Mouse (Mus musculus) left cerebral cortex, adult 2 months (tissue): ENCODE data around the gene Tmem108. TPM values are rescaled to one million over a fixed set of nuclear protein-coding genes. Genes with fewer than 3 reads are reported as not detected.

Experiments
- DNase-seq, 2 experiments: peaks; one replicate each; pipeline ENCODE4 v3.0.0; 2021 to 2022; ENCODE audit warnings: low spot score in 2 of 2, mixed read lengths in 1 of 2; ENCODE audit errors: extremely low spot score in 1 of 2
- H3K27ac ChIP-seq: fragments of 200-600 bp; 2 replicates; pipeline ENCODE4 v1.8.1; 2022
- H3K4me3 ChIP-seq: fragments of 200-600 bp; 2 replicates; pipeline ENCODE4 v1.8.1; 2022
- CTCF ChIP-seq: fragments of 200-600 bp; IDR thresholded peaks from 2 replicates; pipeline ENCODE4 v1.8.1; 2022; ENCODE audit warnings: antibody characterized with exemption, mild to moderate bottlenecking, moderate library complexity
- intact Hi-C: fragments of 180-260 bp; cut with DNase I; formaldehyde crosslinking; loops from one replicate; pipeline ENCODE4 v1.15.1; 2025
- total RNA-seq, 2 experiments: library from RNA; stranded (reverse); gene quantifications; 2 replicates each; pipeline ENCODE4 v1.2.3; 2021

The Tmem108 gene
- total RNA-seq, 2 experiments from 2014 or later: 30.3 to 31.1 TPM

DNA sequence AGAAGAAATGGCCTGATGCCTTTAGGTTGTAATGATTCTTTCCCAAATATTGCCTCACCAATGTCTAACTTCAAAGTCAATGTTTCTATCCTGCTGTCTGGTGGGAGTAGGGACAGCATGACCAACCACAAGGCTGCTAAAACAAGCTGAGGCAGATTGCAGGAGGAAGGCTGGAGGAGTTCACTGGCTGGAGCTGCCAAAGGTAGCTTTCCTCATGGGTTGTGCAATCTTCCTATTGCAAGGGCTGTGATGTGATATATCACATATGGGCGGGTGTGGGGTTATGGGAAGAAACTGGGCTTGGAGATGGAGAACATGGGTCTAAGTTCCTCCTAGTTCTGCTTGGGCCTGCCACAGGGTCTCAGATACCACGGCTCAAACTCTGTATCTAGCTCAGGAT lies 163.8 kb downstream of the Tmem108 start:
- intact Hi-C loops: loop anchor here (1.0 to 5.0 kb wide), 2 partner anchors 49 to 96 kb away; no protein-coding TSS in a partner anchor
- DNase-seq: peak in 1 of 2 experiments; percentile 39
- peak overlapping the region; percentile 78; the same call in 1 of the 2 replicates for H3K27ac ChIP-seq
- no peak overlapping the region for H3K4me3 ChIP-seq
- no peak for TF ChIP-seq CTCF

DNA sequence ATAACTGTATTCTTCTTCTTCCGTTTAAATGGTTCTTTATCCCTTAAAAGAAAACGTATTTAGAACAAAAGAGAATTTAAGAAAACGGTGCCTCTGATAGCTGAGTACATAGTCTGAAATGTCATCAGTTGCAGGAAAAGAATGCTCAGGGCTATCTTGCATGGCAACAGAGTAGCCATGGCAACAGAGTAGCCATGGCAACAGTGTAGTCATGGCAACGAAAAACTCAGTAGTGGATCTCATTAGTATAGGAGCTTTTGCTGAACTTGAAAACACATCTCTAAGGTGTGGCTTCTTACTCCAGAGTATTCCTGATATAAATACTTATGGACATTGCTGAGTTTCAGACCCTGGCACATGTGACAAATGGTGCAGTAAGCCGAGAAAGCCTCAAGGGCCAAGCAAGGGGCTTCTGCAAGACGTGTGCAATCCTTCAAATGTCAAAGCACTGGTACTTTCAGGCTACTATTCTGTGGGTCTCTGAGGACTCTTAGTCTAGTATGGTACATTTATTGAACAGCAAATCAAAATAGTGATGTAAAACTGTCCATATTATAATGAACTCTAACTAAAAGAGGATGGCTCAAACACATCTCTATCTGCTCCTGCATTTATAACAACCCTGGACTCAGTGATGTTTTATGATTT lies 166.3 kb downstream of the Tmem108 start:
- DNase-seq: peak; percentile 65 to 70
- H3K27ac ChIP-seq: peak overlapping the region; percentile 63; the same call in 1 of the 2 replicates
- intact Hi-C loops: loop anchor here (5.0 kb wide), 1 partner anchor 93 kb away; no protein-coding TSS in a partner anchor
- H3K4me3 ChIP-seq: no peak overlapping the region
- no peak for TF ChIP-seq CTCF

DNA sequence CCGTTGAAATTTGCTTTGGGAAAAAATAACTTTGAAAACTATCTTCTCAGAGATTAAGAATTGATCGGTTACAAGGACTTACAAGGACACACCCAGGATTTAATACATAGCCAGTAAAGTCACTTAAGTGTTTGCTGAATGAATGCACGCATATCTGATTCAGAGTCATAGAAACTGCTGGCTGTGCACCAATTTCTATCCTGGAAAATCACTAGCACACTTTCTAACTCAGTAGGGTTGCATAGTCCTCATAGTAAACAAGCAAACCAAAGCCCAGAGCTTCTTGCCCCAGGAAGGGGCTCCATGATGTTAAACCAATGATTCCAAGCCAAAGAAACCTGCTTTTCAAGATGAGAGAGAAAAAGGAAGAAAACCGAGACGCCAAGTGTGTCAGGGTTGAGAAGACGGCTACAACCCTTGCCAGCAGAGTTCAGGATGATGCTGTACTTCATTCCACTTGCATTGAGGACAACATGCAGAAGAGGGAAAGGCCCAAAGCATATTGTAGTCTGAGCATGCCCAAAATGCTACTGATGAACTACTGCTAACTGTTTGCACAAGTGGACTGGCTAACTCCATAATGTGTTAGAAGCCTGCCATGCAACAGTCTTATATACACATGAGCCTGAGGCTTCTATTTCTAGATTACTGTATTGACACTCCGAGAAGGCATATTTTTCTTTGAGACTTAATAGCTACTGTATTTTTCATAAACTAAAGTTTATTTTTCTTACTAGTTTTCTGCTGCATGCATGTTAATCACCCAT lies 167.0 kb downstream of the Tmem108 start:
- DNase-seq: no peak
- peak overlapping the region; percentile 63; the same call in 1 of the 2 replicates for H3K27ac ChIP-seq
- intact Hi-C loops: loop anchor here (5.0 kb wide), 1 partner anchor 92 kb away; no protein-coding TSS in a partner anchor
- H3K4me3 ChIP-seq: no peak overlapping the region
- no peak for TF ChIP-seq CTCF

DNA sequence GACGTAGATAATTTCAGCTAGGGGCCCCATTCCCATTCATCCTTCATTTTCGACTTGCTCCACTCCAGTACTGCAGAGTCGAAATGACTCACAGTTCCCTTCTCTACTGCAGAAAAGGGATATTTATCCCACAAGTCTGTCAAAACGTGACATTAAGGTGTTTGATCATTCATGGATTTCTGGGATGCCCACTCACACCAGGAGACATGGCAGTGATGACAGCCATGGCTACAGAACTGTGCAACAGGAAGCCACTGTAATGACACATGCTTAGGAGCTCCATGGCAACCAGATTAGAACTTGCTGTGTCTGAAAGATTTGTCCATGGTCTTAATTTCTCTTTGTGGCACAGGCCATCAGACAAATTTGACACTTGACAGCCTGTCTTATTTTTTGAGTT lies 168.6 kb downstream of the Tmem108 start:
- no peak overlapping the region for H3K4me3 ChIP-seq
- no peak for TF ChIP-seq CTCF
- H3K27ac ChIP-seq: peak overlapping the region; percentile 63
- intact Hi-C loops: no loop called here
- DNase-seq: no peak

DNA sequence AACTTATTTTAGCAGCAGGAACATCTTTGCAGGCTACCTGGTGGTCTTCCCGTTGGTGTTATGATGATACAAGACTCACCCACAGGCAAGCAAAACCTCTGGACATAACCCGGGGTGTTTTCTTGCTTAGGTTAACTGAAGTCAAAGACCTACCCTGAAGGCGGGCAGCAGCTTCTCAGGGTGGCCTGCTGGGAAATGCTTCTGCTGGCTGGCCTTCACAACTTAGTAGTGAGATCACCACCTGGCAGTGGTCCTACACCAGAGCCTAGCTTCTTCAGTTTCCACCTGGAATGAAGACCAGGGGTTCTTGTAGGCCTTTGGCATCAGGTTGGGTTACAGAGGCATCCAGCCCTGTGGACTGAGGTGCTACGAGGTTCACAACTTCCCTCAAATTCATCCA lies 169.7 kb downstream of the Tmem108 start:
- Histone ChIP-seq H3K4me3 (no peak overlapping the region), H3K27ac (peak overlapping the region; percentile 63; the same call in 1 of the 2 replicates)
- intact Hi-C loops: no loop called here
- no peak for DNase-seq
- TF ChIP-seq CTCF: no peak

DNA sequence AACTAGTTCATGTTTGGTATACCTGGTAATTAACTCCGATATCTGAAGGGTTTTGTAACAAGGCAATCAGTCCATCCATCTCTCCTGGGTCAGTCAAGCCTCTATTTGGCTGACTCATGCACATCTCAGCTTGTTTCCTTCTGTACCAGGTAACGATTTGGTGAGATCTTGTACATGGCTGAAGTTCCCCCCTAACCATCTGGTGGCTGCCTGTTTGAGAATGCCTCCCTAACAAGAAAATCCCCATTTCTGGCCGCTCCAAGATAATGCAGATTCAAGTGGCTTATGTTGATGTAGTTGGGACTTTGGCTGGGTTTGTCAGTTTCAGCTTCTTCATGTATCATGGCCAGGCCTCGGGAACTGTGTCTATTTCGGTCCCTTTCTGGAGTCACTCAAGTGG lies 170.8 kb downstream of the Tmem108 start:
- TF ChIP-seq CTCF: no peak
- intact Hi-C loops: no loop called here
- DNase-seq: no peak
- H3K27ac ChIP-seq: no peak overlapping the region
- H3K4me3 ChIP-seq: no peak overlapping the region

DNA sequence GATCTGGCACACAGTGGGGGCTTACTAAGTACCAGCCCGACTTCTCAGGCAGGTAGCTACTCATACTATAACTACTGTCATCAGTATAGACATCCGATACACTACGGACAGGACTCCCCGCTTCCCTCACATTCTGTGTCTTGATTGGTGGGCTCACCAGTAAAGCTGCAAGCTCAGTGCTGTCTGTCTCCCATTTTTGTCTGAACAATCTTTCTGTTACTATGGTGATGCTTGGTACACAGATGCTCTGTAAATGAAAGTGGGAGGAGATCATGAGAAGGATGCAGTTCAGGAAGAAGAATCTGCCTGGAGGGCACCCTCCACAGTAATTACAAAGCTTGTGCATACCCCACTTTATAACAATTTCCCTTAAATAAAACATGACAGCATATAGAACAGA lies 176.8 kb downstream of the Tmem108 start:
- no peak for DNase-seq
- no peak for TF ChIP-seq CTCF
- Histone ChIP-seq H3K4me3 (no peak overlapping the region), H3K27ac (no peak overlapping the region)
- intact Hi-C loops: no loop called here

DNA sequence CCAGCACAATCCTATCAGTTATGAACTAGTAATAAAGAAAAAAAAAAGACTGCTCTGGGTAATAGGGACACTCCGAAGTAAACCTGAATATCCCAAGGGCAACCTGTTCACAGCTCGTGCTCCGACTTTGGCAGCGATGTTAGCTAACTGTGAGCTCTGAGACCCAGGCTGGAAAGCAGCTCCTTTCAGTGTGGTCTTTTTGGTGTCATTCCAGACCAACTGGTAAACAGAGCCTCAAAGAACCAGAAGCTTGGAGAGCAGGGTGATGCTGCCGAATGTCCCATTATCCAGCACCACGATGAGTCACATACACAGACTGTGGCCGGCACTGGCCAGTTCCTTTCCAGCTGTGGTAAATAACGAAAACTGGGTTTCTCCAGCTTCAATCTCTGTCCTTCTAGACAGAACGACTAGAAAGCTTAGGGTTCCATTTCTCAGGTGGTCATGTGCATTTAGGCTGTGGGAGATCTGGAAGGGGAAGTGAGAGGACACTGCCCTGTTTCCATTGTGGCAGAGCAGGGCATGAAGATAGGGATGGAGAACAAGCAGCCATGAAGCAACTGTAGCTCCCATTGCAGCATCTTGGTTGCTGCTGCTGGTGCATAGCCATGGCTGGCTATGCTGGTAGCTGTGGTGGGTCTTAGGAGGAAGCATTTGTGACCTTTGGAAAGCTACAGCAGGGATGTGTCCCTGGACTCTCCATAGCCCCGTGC lies 179.2 kb downstream of the Tmem108 start:
- Histone ChIP-seq H3K4me3 (no peak overlapping the region), H3K27ac (no peak overlapping the region)
- no peak for TF ChIP-seq CTCF
- intact Hi-C loops: no loop called here
- no peak for DNase-seq

DNA sequence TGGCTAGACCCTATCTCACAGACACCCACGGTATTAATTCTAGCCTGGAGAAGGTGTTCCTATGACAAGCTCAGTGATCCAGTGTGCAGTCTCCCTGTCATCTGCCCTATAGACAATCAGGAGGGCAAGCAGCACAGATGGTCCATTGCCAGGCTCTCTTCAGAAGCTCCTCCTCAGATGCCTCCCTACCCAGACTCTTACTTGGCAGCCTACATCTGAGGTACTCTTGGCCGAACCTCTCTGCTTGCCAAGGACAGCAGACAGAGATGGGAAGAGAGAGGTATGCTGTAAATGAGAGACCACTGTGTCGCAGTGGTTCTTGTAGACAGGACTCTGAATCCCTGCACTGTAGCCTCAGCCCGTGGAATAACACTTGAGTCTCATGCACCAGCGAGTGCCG lies 181.0 kb downstream of the Tmem108 start:
- no peak for DNase-seq
- intact Hi-C loops: no loop called here
- no peak for TF ChIP-seq CTCF
- Histone ChIP-seq H3K27ac (no peak overlapping the region), H3K4me3 (no peak overlapping the region)

DNA sequence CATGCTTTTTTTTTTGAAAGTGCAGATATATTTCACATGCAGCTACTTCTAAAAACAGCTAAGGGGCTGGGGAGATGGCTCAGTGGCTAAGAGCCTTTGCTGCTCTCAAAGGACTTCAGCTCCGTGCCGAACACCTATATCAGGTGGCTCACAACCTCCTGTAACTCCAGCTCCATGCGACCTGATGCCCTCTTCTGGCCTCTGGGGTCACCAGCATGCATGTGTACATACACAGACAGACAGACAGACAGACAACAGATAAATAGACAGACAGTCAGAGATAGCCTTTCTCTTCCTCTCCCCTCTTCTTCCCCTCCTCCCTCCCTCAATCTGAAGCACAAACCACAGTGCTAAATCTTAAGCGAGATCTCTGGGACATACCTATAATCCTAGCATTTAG lies 181.5 kb downstream of the Tmem108 start:
- no peak for DNase-seq
- no peak overlapping the region for H3K27ac ChIP-seq
- H3K4me3 ChIP-seq: no peak overlapping the region
- intact Hi-C loops: no loop called here
- no peak for TF ChIP-seq CTCF

DNA sequence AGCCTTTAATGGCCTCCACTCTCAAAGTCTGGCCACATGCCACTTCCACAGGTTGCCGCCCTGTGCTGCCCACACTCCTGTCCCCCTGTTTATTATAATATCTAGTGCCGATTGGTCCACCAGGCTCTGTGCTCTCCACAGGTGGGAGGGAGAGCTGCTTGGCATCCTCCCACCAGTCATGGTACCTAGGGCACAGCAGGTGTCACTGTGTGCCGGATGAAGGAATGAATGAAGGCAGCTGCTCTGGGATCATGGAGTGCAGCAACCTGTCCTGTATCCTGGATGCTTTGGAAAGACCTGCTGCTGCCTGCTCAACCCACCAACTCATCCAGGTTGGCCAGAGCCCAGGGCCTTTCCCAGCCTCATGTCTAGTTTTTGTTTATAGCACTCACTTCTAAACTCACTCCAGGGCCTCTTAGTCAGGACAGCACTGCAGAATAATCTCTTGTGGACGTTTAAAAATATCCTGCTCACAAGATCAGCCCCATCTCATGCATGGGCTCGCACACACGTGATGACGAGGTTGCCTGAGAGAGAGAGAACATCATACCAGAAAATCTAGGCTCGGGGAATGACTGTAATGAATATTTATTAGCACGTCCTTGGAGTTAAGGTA lies 182.1 kb downstream of the Tmem108 start:
- no peak for DNase-seq
- intact Hi-C loops: no loop called here
- TF ChIP-seq CTCF: no peak
- Histone ChIP-seq H3K27ac (no peak overlapping the region), H3K4me3 (no peak overlapping the region)
